Mouse (Mus musculus): ENCODE results near the gene Scd3. TPM values are rescaled to one million over a fixed set of nuclear protein-coding genes. Genes with fewer than 3 reads are reported as not detected.

Gene Scd3
- polyA plus RNA-seq, 1 experiment from 2014 or later, result 0.52 TPM

Other genes with a start within 250 kb of the Scd3 start
- gene Cpn1, start 216.7 kb upstream of the Scd3 start, polyA plus RNA-seq (2016; fragmentation: Nextera tagmentation; extraction: Ambion mirVana), result 0.16 and 0.86 TPM in 2 replicates
- gene Cyp2c23, start 174.1 kb upstream of the Scd3 start, polyA plus RNA-seq (2016; fragmentation: Nextera tagmentation; extraction: Ambion mirVana), result not detected in 2 replicates
- 18.5 and 24.3 TPM in 2 replicates for gene Erlin1, start 133.5 kb upstream of the Scd3 start, polyA plus RNA-seq (2016; fragmentation: Nextera tagmentation; extraction: Ambion mirVana)
- gene Chuk, start 95.8 kb upstream of the Scd3 start, polyA plus RNA-seq (2016; fragmentation: Nextera tagmentation; extraction: Ambion mirVana), result 40.1 and 45.0 TPM in 2 replicates
- gene Cwf19l1, start 67.4 kb upstream of the Scd3 start, polyA plus RNA-seq (2016; fragmentation: Nextera tagmentation; extraction: Ambion mirVana), result 34.5 and 39.8 TPM in 2 replicates
- gene Bloc1s2, start 56.8 kb upstream of the Scd3 start, polyA plus RNA-seq (2016; fragmentation: Nextera tagmentation; extraction: Ambion mirVana), result 110 and 118 TPM in 2 replicates
- gene Pkd2l1, start 10.8 kb upstream of the Scd3 start, polyA plus RNA-seq (2016; fragmentation: Nextera tagmentation; extraction: Ambion mirVana), result 0.29 and 0.34 TPM in 2 replicates
- gene Scd2, start 90.4 kb downstream of the Scd3 start, polyA plus RNA-seq (2016; fragmentation: Nextera tagmentation; extraction: Ambion mirVana), result 333 and 352 TPM in 2 replicates
- 0.09 TPM in 1 of 2 replicates, not detected in the other for gene Scd4, start 129.8 kb downstream of the Scd3 start, polyA plus RNA-seq (2016; fragmentation: Nextera tagmentation; extraction: Ambion mirVana)
- gene Scd1, start 204.6 kb downstream of the Scd3 start, polyA plus RNA-seq (2016; fragmentation: Nextera tagmentation; extraction: Ambion mirVana), result 10.9 and 16.4 TPM in 2 replicates